Mouse (Mus musculus): ENCODE data around the gene Rab31.

Rab31 gene

DNA sequence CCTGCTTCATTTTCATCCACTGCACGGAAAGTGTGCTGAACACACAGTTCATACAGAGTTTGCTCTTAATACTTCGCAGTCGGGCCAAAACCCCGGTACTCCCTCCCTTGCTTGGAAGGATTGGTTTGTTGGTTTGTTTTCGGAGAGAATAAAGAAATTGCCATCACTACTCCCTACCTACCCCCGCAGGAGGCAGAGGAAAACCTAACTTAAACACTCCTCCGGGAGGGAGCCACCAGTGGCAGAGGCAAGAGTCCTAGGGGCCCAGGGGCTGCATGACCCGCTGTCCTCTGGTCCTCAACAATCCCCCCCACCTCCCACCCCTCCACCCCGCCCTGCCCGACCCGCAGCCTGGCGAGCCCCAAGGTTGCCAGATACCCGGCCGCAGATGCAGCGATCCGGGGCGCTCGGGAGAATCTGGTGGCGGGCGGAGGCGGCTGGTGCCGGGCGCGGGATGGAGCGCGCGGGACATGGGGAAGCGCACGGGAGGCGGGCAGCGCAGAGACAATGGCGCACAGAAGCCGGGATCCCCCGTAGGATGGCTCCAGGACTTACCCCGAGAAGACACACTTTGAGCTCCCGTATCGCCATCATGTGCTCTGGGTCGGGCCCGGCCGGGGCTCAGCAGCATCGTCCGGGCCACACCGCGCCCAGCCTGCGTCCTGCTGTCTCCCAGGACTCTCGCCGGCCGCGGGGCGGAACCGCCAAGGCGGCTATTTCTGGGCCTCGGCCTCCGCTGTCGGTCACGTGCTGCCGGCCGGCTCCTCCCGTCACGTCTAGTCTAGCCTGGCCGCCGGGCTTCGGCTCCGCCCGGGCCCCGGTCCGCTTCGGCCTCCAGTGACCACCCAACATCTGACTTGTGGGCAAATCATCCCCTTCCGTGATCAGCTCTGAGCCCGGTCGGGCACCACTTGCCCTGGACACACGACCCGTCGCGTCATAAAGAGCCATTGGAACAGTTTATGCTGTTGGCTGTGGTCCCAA, at the start of gene Rab31:
Gene Rab31 (minus strand): TSS at position 802 of the 984 bp plus-strand sequence.
- peak; percentile 87 for DNase-seq

DNA sequence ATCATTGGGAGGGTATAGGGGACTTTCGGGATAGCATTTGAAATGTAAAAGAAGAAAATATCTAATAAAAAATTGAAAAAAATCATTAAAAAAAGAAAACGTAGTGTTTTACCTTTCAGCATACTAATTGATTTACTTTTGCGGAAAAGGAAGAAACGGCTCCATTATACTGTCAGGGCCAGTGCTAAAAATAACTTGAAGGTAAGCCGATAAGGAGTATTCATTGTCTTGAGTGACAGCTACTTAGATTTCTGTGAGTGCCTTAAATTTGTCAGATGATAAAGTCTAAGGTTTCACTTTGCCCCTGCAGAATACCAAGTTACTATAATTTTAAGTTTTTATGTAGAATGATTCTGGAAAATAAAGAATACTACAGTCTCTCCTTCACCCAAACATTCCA, 47.6 kb upstream of the Rab31 start:
- DNase-seq, result no peak

DNA sequence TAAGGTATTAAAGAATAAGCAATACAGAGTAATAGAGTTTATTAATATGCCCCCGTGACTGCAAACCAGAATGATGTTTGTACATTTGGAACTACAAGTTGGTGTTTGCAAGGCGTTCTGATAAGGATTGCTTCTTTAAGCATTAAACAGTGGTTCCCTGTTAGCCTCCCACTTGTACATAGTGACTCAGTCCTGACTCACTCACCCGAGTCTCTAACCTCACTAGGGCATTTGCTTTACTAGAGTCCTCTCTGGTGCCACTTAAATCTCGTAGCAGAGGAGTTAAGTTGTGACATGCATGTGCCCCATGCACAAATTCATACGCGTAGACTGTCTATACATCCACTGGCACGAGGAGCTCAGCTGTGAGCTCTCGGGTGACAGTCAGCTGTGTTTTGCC, 41.2 kb upstream of the Rab31 start:
- DNase-seq, result no peak

DNA sequence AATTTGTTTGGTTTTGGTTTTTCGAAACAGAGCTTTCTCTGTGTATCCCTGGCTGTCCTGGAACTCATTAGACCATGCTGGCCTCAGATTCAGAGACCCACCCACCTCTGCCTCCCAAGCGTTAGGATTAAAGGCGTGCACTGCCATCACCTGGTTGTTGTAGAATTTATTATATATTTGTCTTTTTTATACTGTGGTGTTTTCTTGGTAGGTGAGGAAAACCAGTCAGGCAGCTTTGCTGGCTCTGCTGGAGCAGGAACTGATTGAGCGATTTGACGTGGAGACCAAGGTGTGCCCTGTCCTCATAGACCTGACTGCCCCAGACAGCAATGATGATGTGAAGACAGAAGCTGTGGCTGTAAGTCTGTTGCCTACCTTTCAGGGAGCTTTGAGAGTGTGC, 38.5 kb upstream of the Rab31 start:
- DNase-seq, result no peak

DNA sequence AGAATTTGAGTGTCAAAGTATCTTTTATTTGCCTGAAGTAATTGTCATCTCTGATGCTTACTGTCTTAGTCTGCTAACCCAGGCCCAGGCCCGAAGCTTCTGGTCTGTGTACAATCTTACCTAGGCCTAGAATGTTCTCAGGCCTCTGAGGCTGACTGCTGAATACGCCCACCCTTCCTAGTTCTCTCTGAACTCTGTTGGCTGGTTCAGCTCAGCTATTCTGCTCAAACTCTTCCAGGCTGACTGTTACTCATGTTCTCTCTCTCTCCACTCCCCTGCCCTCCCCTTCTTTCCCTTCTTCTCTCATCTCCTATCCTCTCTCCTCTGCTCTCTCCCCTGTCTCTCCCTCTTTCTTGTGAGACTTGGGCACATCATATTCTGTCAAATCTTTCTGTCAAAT, 33.9 kb upstream of the Rab31 start:
- no peak for DNase-seq

DNA sequence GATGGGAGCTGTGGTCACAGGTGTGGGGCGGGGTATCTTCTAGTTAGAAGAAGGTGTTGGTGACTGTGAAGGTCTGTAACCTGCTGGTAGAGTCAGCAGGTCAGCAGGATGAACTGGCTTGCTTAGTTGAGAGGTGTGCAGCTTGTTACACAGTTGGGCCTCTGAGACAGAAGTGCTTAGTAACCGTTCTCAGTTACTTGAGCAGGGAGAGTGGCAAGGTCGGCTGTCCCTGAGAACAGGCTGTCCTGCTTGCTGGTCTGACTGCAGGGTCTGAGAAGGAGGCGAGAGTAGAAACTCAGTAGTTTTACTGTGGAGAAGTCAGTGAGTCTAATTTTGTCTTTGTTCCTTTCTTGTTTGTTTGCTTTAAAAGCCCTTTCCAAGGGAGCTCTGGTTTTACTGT, 33.4 kb upstream of the Rab31 start:
- no peak for DNase-seq

DNA sequence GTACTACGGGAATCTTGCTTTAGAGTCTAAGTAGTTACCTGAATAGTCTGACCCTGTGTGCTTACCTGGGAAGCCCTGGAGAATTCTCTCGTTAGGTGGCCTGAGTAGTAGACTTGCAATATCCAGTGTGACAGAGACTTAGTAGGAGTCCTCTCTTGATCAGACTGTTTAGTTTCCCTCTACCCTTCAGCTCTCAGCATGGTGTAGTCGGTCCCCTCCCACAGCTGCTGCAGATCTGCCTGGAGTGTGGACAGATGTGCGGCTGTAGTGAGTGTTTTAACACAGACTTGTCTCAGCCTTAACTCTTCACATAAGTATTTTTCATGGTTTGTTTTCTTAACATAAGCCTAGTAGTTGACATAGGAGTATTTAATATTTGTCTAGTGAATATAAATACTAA, 29.5 kb upstream of the Rab31 start:
- no peak for DNase-seq

DNA sequence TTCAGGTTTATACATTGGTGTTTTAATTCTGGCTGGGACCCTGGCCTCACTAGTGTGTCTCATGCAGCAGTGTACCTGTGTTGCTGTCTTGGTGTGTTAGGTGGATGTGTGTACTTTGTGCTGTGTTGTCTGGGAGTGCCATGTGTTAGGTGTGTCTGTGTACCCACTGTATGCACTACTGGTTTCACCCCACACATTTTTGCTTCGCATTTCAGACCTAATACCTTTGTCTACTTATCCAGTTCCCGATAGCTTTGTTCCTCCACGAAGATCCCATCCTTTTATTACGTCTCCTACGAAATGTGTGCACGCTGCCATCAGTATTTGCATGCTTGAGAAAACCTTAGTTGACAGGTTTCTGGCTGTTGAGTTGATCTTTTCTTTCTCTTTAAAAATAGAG, 27.9 kb upstream of the Rab31 start:
- no peak for DNase-seq

DNA sequence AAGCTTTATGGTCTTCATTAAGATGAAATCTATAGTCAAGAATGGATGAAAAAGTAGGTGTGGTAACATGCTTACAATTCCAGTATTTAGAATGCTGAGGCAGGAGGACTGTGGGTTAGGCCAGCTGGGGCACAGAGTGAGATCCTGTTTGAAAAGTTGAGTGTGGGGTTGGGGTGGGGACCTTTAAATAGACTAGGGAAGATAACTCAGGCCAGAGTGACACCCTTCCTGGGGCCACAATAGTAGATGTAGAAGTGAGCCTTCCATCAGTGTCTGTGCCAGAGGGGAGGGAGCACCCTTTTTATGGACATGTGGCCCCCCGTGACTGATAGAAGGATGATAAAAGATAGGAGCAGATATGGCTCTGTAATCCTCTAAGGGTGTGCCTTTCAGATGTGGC, 26.8 kb upstream of the Rab31 start:
- no peak for DNase-seq

DNA sequence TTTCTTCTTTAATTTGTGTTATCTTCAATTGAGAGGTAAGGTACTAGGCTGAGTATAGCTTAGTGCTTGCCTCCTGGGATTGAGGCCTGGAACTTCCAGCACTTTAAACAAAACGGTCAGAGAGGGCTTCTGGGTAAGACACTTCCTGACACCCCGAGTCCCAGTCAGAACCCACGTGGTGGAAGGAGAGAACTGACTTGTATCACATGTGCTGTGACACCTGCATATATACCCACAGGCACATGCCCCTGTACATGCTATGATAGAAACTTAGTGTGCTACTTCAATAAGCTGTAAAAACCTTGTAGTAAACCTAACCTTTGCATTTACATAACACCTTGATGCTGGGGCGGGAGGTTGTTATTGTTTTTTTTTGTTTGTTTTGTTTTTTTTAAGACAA, 25.9 kb upstream of the Rab31 start:
- no peak for DNase-seq

DNA sequence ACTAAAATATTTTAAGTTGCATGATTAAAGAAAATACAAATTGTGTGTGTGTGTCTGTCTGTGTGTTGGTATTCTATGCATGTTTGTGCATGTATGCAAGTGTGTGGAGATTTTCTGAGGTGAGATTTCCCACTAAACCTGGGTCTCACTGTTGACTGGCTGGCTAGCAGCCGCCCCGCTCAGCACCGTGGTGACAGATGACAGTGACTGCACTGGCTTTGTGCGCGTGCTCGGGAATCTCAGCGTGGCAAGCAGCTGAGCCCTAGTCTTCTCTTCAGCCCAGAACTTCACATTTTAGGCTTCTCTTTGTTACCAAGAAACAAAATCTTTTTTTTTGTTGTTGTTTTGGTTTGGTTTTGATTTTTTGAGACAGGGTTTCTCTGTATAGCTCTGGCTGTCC, 23.5 kb upstream of the Rab31 start:
- DNase-seq, result no peak

DNA sequence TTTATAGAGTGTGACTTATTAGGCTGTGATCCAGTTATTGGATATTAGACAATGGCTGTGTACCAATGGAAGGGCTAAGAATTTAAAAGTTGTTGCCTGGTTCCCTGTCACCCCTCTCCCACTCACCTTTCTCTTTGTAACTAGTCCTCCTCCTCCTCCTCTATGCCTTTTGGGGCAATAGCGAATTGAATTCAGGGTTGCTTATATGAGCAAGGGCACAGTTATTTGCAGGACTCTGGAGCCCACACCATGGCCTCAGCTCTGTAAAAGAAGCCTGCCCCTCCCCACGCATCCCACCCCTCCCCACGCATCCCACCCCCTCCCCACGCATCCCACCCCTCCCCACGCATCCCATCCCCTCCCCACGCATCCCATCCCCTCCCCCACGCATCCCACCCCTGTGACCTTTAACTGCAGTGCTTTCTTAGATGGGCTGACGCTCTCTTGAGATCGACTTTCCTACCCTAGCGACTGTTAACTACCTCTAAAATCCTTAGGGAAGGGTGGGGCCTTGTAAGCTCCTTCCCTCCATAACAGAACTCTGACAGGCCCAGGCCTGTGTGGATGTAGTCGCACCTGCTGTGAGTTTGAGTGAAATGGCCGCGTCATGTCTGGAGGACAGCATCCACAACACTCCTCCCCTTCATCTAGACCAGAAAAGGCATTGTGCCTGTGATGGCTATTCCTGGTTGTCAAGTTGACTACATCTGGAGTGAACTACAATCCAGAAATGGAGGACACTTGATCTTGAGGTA, 21.7 kb upstream of the Rab31 start:
- no peak for DNase-seq

DNA sequence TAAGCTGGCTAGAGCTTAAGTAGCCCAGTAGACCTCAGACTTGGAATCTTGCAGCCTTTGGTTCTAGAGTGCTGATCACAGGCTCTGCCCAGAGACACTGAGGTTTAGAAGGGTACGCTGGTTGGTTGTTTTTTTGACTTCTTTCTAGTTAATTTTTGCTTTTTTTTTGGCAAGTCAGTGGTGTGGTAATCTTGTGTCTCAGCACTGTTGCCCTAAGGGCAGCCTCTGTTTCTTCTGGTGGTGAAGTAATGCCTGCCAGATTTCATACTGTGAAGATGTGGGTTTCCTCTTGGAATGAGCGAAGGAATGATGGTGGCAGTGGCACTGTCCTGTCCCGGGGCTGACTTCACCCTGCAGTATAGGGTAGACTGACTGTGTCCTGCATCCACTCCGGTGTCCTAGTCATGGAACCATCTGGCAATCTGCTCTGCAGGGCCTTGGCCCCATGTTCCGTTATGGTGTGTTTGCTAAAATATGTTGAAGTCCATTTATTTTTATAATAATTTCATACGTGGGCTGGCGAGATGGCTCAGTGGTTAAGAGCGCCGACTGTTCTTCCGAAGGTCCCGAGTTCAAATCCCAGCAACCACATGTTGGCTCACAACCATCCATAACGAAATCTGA, 20.9 kb upstream of the Rab31 start:
- no peak for DNase-seq

DNA sequence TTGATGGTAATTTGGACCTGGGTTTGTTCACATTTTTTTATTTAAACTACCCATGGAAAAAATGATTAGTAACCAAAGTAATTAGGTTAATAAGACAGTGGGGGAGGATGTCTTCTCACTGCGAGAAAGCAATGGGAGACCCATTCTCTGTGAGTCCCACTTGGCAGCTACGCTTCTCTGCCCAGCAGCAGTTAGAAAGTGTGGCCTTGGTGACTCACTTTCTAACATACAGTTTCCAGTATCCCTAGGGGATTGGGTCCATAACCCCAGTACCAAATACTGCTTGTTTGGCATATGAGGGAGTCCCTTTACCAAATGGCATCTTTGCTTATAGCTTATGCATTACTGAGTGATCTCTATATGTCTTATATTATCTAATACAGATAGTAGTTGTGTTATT, 18.6 kb upstream of the Rab31 start:
- no peak for DNase-seq

DNA sequence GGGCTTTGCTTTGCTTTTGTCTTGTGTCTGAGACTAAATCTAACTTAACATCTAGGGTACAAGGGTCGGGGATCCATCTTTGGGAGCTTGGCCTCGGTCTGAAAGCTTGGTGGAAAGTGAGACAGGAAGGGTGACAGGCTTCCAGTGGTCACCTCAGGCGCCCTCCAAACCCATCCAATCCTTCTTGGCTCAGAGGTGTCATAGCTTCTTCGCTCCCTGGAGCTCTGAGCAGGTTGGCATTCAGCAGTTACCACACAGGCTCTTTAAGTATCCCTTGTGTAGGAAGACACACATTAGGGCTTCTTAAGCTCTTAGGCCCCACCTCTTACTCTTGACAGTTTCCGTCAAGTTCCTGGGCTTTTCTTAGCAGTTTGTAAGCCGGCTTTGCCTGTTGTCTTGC, 17.0 kb upstream of the Rab31 start:
- DNase-seq, result no peak

DNA sequence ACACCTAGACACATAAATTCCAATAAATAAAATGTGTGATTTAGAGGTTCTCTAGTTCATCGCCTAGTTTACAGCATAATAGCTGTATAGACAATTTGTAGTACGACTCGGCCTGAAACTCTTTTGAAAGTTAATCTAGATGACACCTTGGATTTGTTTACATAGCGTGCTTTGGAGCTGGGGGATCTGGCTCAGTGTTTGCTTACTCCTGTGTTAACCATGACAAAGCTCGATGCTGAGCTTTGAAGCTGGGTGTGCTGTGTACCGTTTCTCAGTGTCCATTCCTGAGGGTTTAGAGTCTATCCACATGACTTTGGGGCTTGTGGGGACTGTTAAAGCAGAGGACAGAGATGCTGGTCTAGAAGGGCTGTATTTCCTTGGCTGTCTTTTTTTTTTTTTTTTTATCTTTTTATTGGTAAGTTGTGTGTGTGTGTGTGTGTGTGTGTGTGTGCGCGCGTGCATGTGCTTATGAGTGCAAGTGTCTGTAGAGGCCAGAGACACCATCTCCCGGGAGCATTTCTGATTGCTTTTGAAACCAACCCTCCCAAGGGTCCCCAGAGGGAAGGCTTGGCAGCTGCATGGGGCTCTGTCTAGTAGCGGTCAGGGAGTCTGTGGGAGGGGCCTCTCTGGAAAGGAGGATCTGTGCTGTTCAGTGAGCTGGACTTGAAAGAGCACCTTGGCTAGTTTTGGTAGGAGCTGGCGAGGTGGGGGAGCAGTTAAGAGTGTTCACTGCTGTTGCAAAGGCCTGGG, 16.2 kb upstream of the Rab31 start:
- no peak for DNase-seq

DNA sequence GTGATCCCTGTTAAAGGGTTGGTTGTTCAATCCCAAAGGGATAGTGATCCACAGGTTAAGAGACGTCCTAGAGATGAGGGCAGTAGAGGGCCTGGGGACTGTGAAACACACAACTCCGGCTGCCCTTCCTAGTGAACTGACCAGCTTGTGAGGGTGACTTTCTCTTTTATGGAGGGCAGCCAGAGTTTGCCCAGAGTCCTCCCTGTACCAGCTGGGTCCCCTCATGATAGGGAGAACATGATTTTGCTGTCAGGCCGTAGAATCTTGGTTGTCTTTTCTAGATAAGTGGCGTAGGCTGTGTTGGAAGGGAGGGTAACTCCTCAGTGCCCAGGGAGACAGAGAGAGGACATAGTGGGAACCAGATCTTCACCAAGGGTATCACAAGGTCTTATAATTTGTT, 14.7 kb upstream of the Rab31 start:
- DNase-seq, result no peak

DNA sequence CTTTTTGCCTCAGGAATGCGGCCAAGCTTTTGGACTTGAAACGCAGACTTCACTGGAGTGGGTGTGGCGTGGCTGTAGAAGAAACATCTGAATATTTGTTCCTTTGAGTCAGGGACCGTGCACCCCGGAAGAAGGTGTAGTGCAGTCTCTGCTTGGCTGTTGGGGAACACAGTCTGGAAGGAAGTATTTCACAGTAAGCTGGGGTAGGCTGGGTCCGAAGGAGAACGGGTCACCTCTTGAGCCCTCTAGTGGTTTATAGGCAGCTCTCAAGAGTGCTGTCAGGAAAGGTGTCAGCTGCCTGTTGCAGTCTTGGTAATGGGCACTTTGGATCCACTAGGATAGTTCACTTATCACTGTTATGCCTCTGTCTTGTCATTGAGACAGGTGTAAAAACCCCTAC, 13.7 kb upstream of the Rab31 start:
- no peak for DNase-seq

DNA sequence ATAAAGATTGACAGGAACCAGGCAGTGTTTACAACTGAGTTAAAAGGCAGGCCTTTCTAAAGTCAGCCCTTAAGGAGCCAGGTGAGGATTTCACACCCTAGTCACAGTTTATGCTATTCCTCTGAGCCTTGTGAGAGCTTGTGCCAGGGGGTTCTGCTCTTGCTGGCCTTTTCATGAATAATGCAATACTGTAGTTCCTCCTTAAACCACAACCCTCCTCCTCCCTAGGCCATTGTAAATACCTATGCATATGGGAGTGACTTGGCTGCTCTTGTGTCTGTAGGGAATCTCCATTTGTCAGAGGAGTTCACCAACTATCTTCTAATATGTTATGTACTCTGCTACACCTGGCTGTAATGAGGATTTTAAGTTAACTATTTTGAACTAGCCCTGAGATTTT, 13.2 kb upstream of the Rab31 start:
- DNase-seq, result no peak

DNA sequence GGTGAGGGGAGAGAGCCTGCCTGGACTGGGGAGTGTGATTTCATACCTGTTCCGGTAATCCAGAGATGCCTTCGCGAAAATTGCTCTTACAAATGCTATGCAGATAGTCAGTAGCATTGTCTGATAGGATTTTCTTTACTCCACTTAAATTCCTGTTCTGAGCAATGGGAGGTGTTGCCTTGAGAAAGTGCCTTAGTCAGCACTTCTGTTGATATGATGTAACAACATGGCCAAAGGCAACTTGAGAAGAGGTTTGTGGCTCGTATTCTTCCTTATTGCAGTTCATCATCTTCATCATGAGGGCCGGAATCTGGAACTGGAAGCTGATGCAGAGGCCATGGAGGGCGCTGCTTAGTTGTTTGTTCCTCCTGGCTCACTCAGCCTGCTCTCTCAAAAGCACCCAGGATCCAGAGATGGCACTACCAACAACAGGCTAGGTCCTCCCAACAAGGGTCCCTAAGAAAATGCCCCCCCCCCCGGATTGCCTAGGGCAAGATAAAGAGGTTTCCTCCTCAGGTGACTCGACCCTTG, 12.1 kb upstream of the Rab31 start:
- DNase-seq, result no peak

DNA sequence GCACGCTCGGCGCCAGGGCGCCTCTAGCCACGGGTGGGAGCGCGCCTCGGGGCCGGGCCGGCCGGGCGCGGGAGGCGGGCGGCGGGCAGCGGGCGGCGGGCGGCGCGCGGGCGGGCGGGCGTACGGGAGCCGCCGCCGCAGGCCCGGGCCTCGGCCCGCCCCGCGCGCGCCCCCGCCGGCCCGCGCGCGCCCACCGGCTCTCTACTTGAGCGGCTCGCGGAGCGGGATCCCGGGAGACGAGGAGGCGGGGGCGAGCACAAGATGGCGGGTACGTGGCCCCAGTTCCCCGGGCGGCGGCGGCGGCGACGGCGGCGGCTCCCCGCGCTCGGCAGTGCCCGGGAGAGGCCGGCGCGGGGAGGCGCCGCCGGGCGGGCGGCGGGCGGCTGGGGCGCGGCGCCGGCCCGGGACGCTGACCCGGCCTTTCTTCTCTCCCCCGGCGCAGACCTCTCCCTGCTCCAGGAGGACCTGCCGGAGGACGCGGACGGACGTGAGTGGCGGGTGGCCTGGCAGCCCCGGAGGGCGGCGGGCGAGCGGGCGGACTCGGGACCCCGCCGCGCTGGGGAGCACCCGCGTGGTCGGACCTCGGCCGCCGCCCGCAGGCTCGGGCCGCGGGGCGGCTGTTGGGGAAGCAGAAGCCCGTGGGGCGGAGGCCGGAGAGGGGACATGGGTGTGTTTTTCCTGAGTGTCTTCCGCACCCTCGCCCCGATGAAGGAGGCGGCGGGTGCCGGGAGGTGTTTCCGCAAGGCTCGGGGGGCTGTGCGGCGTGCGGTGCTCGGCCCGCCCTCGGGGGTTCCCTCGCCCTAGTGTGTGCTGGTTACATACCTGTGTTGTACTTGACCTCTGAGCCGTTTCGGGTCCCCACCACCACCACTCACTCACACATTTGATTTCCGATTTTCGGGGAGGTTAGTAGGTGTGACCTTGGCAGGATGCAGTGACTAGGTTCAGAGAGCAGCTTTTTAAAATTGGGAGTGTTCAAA, 10.9 kb upstream of the Rab31 start:
- peak; percentile 75 for DNase-seq
